Comparison of ENCODE assay signal across 27 mouse cellular contexts in the genomic region with DNA sequence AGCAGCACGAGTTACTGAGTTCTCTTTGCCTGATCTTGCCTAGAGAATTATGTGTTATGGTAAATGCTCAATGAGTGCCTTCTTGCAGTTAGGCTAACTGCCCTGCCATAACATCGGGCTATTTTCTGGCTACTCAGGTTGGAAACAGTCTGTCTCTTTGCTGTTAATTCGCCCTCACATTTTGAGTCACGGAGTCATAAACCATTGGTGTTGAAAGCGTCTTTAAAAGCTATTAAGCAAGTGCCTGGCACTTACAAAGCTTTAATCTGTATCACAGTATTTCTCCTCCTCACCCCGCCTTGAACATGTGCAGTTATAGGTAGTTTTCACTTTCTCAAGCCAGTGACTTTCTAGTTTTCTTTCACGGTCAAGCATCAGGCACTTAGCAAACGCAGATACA.
"Had no signal": no experiment of that assay in that cellular context is flagged by ENCODE, and none has a peak within 500 bp of the region (broad histone marks: within the 10 kb centered on the region; RNA-seq: fewer than 3 reads in every experiment).

No protein-coding gene starts in this region.

- H3K4me1 ChIP-seq: embryonic facial prominence, embryonic 12.5 days; forebrain, embryonic 15.5 days had no signal

- H3K27me3 ChIP-seq: embryonic facial prominence, embryonic 12.5 days; embryonic facial prominence, embryonic 13.5 days; forebrain, embryonic 12.5 days; forebrain, embryonic 13.5 days; forebrain, embryonic 15.5 days had no signal

- H3K9me3 ChIP-seq: embryonic facial prominence, embryonic 12.5 days; embryonic facial prominence, embryonic 13.5 days; forebrain, embryonic 10.5 days; forebrain, embryonic 12.5 days; forebrain, embryonic 13.5 days; forebrain, embryonic 15.5 days had no signal

- DNase-seq: cerebellum, adult 18-20 months; cerebellum, adult 2 months; cerebellum, adult 8-10 months; cerebellum, adult 9-10 months; cerebellum, adult 9-11 months; cerebellum, postnatal 10 days; cerebellum, postnatal 14 days; cerebellum, postnatal 25 days; cerebellum, postnatal 36 days; embryo, embryonic 11 days; forebrain, postnatal 0 days; gastrocnemius, adult 2 months; gastrocnemius, postnatal 10 days; gastrocnemius, postnatal 14 days; gastrocnemius, postnatal 25 days; gastrocnemius, postnatal 36 days; heart, adult 18-20 months; heart, adult 2 months had no signal

- H3K36me3 ChIP-seq: embryonic facial prominence, embryonic 12.5 days; embryonic facial prominence, embryonic 13.5 days; forebrain, embryonic 10.5 days; forebrain, embryonic 12.5 days; forebrain, embryonic 15.5 days had no signal

- ATAC-seq: forebrain, embryonic 13.5 days; forebrain, embryonic 14.5 days; forebrain, embryonic 15.5 days; forebrain, embryonic 16.5 days; forebrain, postnatal 0 days had no signal

- H3K4me2 ChIP-seq: embryonic facial prominence, embryonic 12.5 days; embryonic facial prominence, embryonic 13.5 days; forebrain, embryonic 12.5 days; forebrain, embryonic 13.5 days; forebrain, embryonic 15.5 days had no signal

- H3K27ac ChIP-seq: embryonic facial prominence, embryonic 12.5 days; embryonic facial prominence, embryonic 13.5 days; forebrain, embryonic 10.5 days; forebrain, embryonic 12.5 days; forebrain, embryonic 13.5 days; forebrain, embryonic 15.5 days; gastrocnemius, adult 2 months; heart, adult 2 months had no signal

- H3K9ac ChIP-seq: embryonic facial prominence, embryonic 12.5 days; embryonic facial prominence, embryonic 13.5 days; forebrain, embryonic 12.5 days; forebrain, embryonic 13.5 days; forebrain, embryonic 15.5 days; forebrain, postnatal 0 days had no signal

- H3K4me3 ChIP-seq: embryonic facial prominence, embryonic 12.5 days; embryonic facial prominence, embryonic 13.5 days; erythroblast, embryonic 14.5 days; forebrain, embryonic 10.5 days; forebrain, embryonic 12.5 days; forebrain, embryonic 13.5 days; forebrain, embryonic 15.5 days; gastrocnemius, adult 2 months; heart, adult 2 months had no signal
